In genomic region chr5:148952419-148952818, GRCm38 (mm10) we compare ENCODE assay signal across 8 mouse cellular contexts. TPM values are rescaled to one million over a fixed set of nuclear protein-coding genes. Genes with fewer than 3 reads are reported as not detected.
A peak's percentile ranks its signal among the peaks of the same experiment; 100 is the strongest.
DNase-seq lines count a peak whose midpoint lies in the region; ATAC-seq and TF ChIP-seq lines count a peak whose summit lies in the region.

No protein-coding gene starts in this region.

- H3K27me3 ChIP-seq in cerebellum, adult 2 months (ENCODE audit: control insufficient read depth, insufficient read depth, low read length) = no peaks in the 10 kb centered on the region
- no peaks in the 10 kb centered on the region for H3K27me3 ChIP-seq in forebrain, embryonic 14.5 days (replicated peaks; ENCODE audit: control insufficient read depth, insufficient read depth, low read length)

- ATAC-seq in forebrain, embryonic 14.5 days = no peak

- no peaks in the 10 kb centered on the region for H3K9me3 ChIP-seq in forebrain, embryonic 14.5 days (replicated peaks; ENCODE audit: control insufficient read depth, low read length)

- H3K36me3 ChIP-seq in forebrain, embryonic 14.5 days (ENCODE audit: control insufficient read depth, insufficient read depth, low read length) = no peaks in the 10 kb centered on the region

- H3K4me3 ChIP-seq in cerebellum, adult 2 months (replicated peaks; ENCODE audit: insufficient read depth, low read depth, low read length) = no peak overlapping the region
- no peak overlapping the region for H3K4me3 ChIP-seq in layer of hippocampus, adult 2 months
- no peak overlapping the region for H3K4me3 ChIP-seq in forebrain, embryonic 14.5 days (ENCODE audit: low read depth, low read length)

- 54% methylated on average over 6 of the region's 6 CpGs for WGBS in cerebellum, adult 2 months
- 51% methylated on average over 6 of the region's 6 CpGs for WGBS in forebrain, embryonic 14.5 days

- no peak overlapping the region for H3K27ac ChIP-seq in cerebellum, adult 2 months (ENCODE audit: insufficient read depth, low read length)
- H3K27ac ChIP-seq in layer of hippocampus, adult 2 months = no peak overlapping the region
- H3K27ac ChIP-seq in forebrain, embryonic 14.5 days (ENCODE audit: low read depth, low read length) = no peak overlapping the region

- no peaks in the 10 kb centered on the region for H3K4me1 ChIP-seq in cerebellum, adult 2 months (ENCODE audit: control insufficient read depth, insufficient read depth, low read length)
- no peaks in the 10 kb centered on the region for H3K4me1 ChIP-seq in forebrain, embryonic 14.5 days (ENCODE audit: control insufficient read depth, insufficient read depth, low read length)

- H3K9ac ChIP-seq in forebrain, embryonic 14.5 days (ENCODE audit: low read length) = no peak overlapping the region

- peak in 1 of 2 experiments; percentile 36 for DNase-seq in cerebellum, adult 2 months
- no peak for DNase-seq in cerebellum, adult 18-20 months
- DNase-seq in layer of hippocampus, adult 2 months (ENCODE audit: low spot score in 2 of 2) = peak in 1 of 2 experiments; percentile 43
- DNase-seq in layer of hippocampus, postnatal 36 days = no peak
- DNase-seq in brain, embryonic 14.5 days (ENCODE audit: low read depth) = no peak
- peak; percentile 81 for DNase-seq in naive thymus-derived CD4-positive, alpha-beta T cell, adult 2 months (ENCODE audit: low read depth)
- DNase-seq in frontal cortex, postnatal 10 days (ENCODE audit: low spot score in 2 of 2) = no peak
- no peak for DNase-seq in forebrain, embryonic 14.5 days (ENCODE audit: low spot score)

- H3K4me2 ChIP-seq in forebrain, embryonic 14.5 days (ENCODE audit: low read length) = no peak overlapping the region

- no peak for TF ChIP-seq POLR2A in cerebellum, adult 2 months (IDR thresholded peaks at IDR 0.05; ENCODE audit: borderline replicate concordance, insufficient read depth, low read length)
- no peak for TF ChIP-seq POLR2A in brain, embryonic 14.5 days (IDR thresholded peaks at IDR 0.05; ENCODE audit: borderline replicate concordance, extremely low read depth, insufficient read depth, insufficient read length, poor library complexity, severe bottlenecking)

- TF ChIP-seq CTCF in cerebellum, adult 2 months (IDR thresholded peaks at IDR 0.05; ENCODE audit: borderline replicate concordance, insufficient read depth, low read depth, low read length) = peak; percentile 45; the same call in 1 of the 2 replicates
- TF ChIP-seq CTCF in layer of hippocampus, adult 2 months (conservative IDR thresholded peaks at IDR 0.05) = peak; percentile 70
- peak; percentile 59; the same call in 1 of the 2 replicates for TF ChIP-seq CTCF in brain, embryonic 14.5 days (IDR thresholded peaks at IDR 0.05; ENCODE audit: borderline replicate concordance, extremely low read depth, insufficient read depth, insufficient read length)

RNA-seq across cellular contexts. Expression of gene Katnal1, which starts 23.3 kb away (rescaled TPM):
- 41.0 and 41.7 TPM in 2 replicates for polyA plus RNA-seq in cerebellum, adult 2 months (2012; rRNA removed)
- 10 to 100 TPM; 62.3 to 66.3 TPM for total RNA-seq in layer of hippocampus, adult 2 months (2021)
- 10 to 100 TPM; 60.6 to 66.6 TPM for total RNA-seq in layer of hippocampus, postnatal 36 days (2021)
- polyA plus RNA-seq in brain, embryonic 14.5 days (2012; rRNA removed) = 21.4 and 27.0 TPM in 2 replicates
- polyA plus RNA-seq in forebrain, embryonic 14.5 days (2014; fragmentation: Nextera tagmentation; extraction: Ambion mirVana) = 30.6 and 34.0 TPM in 2 replicates

RNA-seq across cellular contexts. Expression of gene Gm42791, which starts 42.5 kb away (rescaled TPM):
- polyA plus RNA-seq in cerebellum, adult 2 months (2012; rRNA removed) = not detected in 2 replicates
- 10 to 100 TPM; 25.2 to 25.8 TPM for total RNA-seq in layer of hippocampus, adult 2 months (2021)
- 10 to 100 TPM; 24.3 to 31.6 TPM for total RNA-seq in layer of hippocampus, postnatal 36 days (2021)
- not detected in 2 replicates for polyA plus RNA-seq in brain, embryonic 14.5 days (2012; rRNA removed)
- 8.4 TPM in 1 of 2 replicates, not detected in the other for polyA plus RNA-seq in forebrain, embryonic 14.5 days (2014; fragmentation: Nextera tagmentation; extraction: Ambion mirVana)
